Mouse (Mus musculus) adipocyte (in vitro differentiated cells): Measurements from ENCODE around the gene Sh3bp5.
"Not testable (repeated sequence)": the region's sequence is repeated elsewhere in the genome, so short reads cannot be mapped to it uniquely, and the experiment has no call there.

Source experiments
- DNase-seq: peaks from one replicate; pipeline ENCODE4 v3.0.0-alpha.2; 2016; ENCODE audit warnings: low spot score

Gene Sh3bp5

GRCm38 (mm10) chr14:31435930-31436693 is at the start of gene Sh3bp5:
TSS of gene Sh3bp5 (minus strand) at chr14:31436078.
- DNase-seq = peak; percentile 86

- DNase-seq = no peak
These were observed 46.5 kb upstream of the Sh3bp5 start for GRCm38 (mm10) chr14:31482417-31482816.

- no peak for DNase-seq
These were observed 37.4 kb upstream of the Sh3bp5 start for GRCm38 (mm10) chr14:31473297-31473696.

- peak; percentile 81 for DNase-seq
These were observed 36.7 kb upstream of the Sh3bp5 start for GRCm38 (mm10) chr14:31472451-31473061.

GRCm38 (mm10) chr14:31469711-31470110 is 33.8 kb upstream of the Sh3bp5 start:
- no peak for DNase-seq

GRCm38 (mm10) chr14:31464176-31464575 is 28.3 kb upstream of the Sh3bp5 start:
- DNase-seq = no peak

GRCm38 (mm10) chr14:31462886-31463285 is 27.0 kb upstream of the Sh3bp5 start:
- peak; percentile 31 for DNase-seq

- DNase-seq = not testable (repeated sequence)
These were observed 26.3 kb upstream of the Sh3bp5 start for GRCm38 (mm10) chr14:31462226-31462625.

- peak; percentile 55 for DNase-seq
These were observed 22.1 kb upstream of the Sh3bp5 start for GRCm38 (mm10) chr14:31458006-31458405.

- DNase-seq = no peak
These were observed 20.3 kb upstream of the Sh3bp5 start for GRCm38 (mm10) chr14:31456064-31456721.

- DNase-seq = no peak
These were observed 19.1 kb upstream of the Sh3bp5 start for GRCm38 (mm10) chr14:31454849-31455566.

GRCm38 (mm10) chr14:31453946-31454345 is 18.1 kb upstream of the Sh3bp5 start:
- DNase-seq = not testable (repeated sequence)

GRCm38 (mm10) chr14:31448994-31449393 is 13.1 kb upstream of the Sh3bp5 start:
- no peak for DNase-seq

- no peak for DNase-seq
These were observed 7.7 kb upstream of the Sh3bp5 start for GRCm38 (mm10) chr14:31443616-31444015.

GRCm38 (mm10) chr14:31440725-31441124 is 4.8 kb upstream of the Sh3bp5 start:
- DNase-seq = no peak

- DNase-seq = no peak
These were observed 4.4 kb upstream of the Sh3bp5 start for GRCm38 (mm10) chr14:31440230-31440629.

- DNase-seq = no peak
These were observed 3.4 kb upstream of the Sh3bp5 start for GRCm38 (mm10) chr14:31439279-31439678.

GRCm38 (mm10) chr14:31437826-31438529 is 2.1 kb upstream of the Sh3bp5 start:
- no peak for DNase-seq

- peak; percentile 31 for DNase-seq
These were observed 611 bp downstream of the Sh3bp5 start for GRCm38 (mm10) chr14:31435018-31435915.

GRCm38 (mm10) chr14:31434426-31434825 is 1.5 kb downstream of the Sh3bp5 start:
- peak; percentile 57 for DNase-seq
